Mouse (Mus musculus): ENCODE measurements around the gene Gm20498.

The Gm20498 gene

GRCm38 (mm10) chr12:81331937-81332874, 200.5 kb downstream of the Gm20498 start:
- peak; percentile 83 for DNase-seq

DNA sequence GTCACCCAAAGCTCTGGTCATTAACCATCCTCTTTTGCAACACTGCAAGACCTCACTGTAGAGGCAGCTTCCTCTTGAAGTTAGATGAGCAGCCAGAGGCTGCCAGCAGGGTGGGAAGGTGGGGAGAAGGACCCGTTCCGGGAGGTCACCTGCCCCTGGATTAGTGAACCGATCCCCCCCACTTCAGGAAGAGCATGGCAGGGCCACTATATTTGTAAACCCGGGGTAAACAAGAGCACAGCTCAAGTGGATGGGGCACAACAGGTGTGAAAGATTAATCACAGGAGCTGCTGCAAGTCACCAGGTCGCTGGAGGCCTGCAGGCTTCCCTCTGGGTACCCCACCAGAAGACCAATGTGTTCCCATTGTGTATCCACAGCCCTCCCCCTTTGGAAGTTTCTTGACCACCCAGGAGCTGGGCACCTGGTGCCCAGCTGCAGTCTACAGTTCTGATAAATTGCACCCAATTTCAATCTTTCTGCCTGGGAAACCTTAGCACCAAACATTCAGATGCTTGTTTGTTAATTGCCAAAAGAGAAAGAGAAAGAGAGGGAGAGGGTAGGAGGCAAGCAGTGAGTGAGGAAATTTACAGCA, 201.6 kb downstream of the Gm20498 start:
- no peak for DNase-seq

DNA sequence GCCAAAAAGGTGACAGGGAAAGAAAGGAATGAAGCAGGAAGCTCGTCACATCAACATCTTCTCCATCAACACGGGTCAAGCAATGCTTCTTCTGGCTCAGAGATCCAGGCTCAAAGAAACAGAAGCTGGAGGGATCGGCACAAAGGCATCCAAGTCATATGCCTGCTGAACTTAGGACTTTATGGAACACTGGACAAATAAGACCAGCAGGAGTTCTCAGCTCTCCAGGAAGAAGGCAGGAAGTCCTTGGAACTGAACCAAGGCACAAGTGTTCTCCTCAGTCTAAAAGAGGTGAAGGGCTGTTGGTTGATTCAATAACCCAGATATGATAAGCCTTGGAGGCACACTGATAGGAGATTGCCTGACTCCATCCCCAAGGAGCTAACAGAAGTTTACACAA, 207.7 kb downstream of the Gm20498 start:
- peak; percentile 61 for DNase-seq

DNA sequence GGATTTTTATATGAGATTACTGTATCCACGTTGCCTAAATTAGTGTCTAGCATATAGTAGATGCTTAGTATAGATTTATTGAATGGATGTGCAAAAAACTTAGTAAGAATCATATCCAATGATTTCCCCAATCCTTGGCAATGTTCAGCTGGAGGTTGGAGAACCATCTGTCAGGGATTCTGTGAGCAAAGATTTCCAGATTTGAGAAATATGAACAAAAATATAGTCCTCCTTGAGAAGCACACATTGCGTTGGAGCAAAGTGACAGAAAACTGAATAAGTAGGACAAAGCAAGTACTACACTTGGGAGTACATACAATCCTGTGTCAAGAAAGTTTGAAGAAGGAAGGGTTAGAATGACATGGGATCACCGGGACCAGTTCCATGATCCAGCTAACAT, 208.6 kb downstream of the Gm20498 start:
- no peak for DNase-seq

GRCm38 (mm10) chr12:81321021-81321420, 211.7 kb downstream of the Gm20498 start:
- no peak for DNase-seq

- no peak for DNase-seq
Observed at GRCm38 (mm10) chr12:81317811-81318210, 214.9 kb downstream of the Gm20498 start.

DNA sequence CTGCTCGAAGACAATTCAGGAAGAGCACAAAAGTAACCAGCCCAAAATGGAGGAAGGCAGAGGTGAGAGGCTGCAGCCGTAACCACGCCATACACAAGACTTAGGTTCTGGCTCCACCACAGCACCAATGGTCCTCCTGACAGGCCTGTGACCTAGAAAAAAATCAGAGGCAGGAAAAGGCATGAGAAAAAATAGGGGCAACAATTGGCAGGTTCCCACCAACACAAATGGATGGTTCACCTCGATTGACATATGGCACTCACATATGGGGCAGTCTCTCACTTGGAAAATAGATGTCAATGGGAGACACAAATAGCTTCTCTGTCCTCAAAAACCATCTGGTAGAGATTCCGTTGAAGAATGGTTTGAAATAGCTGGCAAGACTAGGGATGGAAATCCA, 216.8 kb downstream of the Gm20498 start:
- peak; percentile 96 for DNase-seq

Data from cerebellum, adult 9-10 months (tissue).